Mouse (Mus musculus): ENCODE data around the gene Rac3.

- TF ChIP-seq CTCF (IDR thresholded peaks at IDR 0.05; ENCODE audit: low read depth, low read length), result peak; percentile 87
- no peak for TF ChIP-seq EP300 (IDR thresholded peaks at IDR 0.05; ENCODE audit: insufficient read depth, low read depth, low read length)
Observed at GRCm38 (mm10) chr11:120749430-120749829, 28.2 kb downstream of the Rac3 start.
